Comparison of ENCODE assay signal across 14 mouse cellular contexts in genomic region chr11:103033030-103033429, GRCm38 (mm10). TPM values are rescaled to one million over a fixed set of nuclear protein-coding genes. Genes with fewer than 3 reads are reported as not detected.
DNase-seq lines count a peak whose midpoint lies in the region; ATAC-seq and TF ChIP-seq lines count a peak whose summit lies in the region.
"Had no signal": no experiment of that assay in that cellular context is flagged by ENCODE, and none has a peak within 500 bp of the region (broad histone marks: within the 10 kb centered on the region; RNA-seq: fewer than 3 reads in every experiment).

No protein-coding gene starts in this region.

- intact Hi-C loops in left cerebral cortex, postnatal 36 days (cut with DNase I), result no loop called here

- H3K4me2 ChIP-seq in forebrain, embryonic 14.5 days (ENCODE audit: low read length), result no peak overlapping the region
- H3K4me2 ChIP-seq: forebrain, embryonic 12.5 days; intestine, embryonic 15.5 days; stomach, embryonic 15.5 days had no signal

- no peaks in the 10 kb centered on the region for H3K36me3 ChIP-seq in kidney, adult 2 months (ENCODE audit: control insufficient read depth, insufficient read depth, low read length)
- H3K36me3 ChIP-seq in testis, adult 2 months (ENCODE audit: control insufficient read depth, insufficient read depth, low read length), result no peaks in the 10 kb centered on the region
- peaks cover 12% of the 10 kb centered on the region; the same call in 1 of the 2 replicates for H3K36me3 ChIP-seq in forebrain, embryonic 14.5 days (ENCODE audit: control insufficient read depth, insufficient read depth, low read length)
- H3K36me3 ChIP-seq: intestine, embryonic 15.5 days; stomach, embryonic 15.5 days had no signal

- H3K4me3 ChIP-seq in kidney, adult 2 months (ENCODE audit: insufficient read depth, low read depth, low read length), result no peak overlapping the region
- no peak overlapping the region for H3K4me3 ChIP-seq in testis, adult 2 months (ENCODE audit: control insufficient read depth, low read depth, low read length)
- no peak overlapping the region for H3K4me3 ChIP-seq in forebrain, embryonic 14.5 days (ENCODE audit: low read depth, low read length)
- H3K4me3 ChIP-seq: embryonic facial prominence, embryonic 10.5 days; forebrain, embryonic 12.5 days; intestine, embryonic 15.5 days; stomach, embryonic 15.5 days had no signal

- TF ChIP-seq CTCF in kidney, adult 2 months (conservative IDR thresholded peaks at IDR 0.05; ENCODE audit: insufficient read depth, insufficient read length, low read depth, low read length), result no peak
- no peak for TF ChIP-seq CTCF in testis, adult 2 months (IDR thresholded peaks at IDR 0.05; ENCODE audit: control insufficient read depth, insufficient read depth, insufficient replicate concordance, low read depth, low read length)

- H3K4me1 ChIP-seq in kidney, adult 2 months (ENCODE audit: control insufficient read depth, insufficient read depth, low read length), result peaks cover 12% of the 10 kb centered on the region; the same call in 1 of the 2 replicates
- H3K4me1 ChIP-seq in testis, adult 2 months (ENCODE audit: control insufficient read depth, insufficient read depth, low read length), result no peaks in the 10 kb centered on the region; the same call in 1 of the 2 replicates
- peaks cover 6% of the 10 kb centered on the region for H3K4me1 ChIP-seq in forebrain, embryonic 14.5 days (ENCODE audit: control insufficient read depth, insufficient read depth, low read length)

- H3K9ac ChIP-seq in forebrain, embryonic 14.5 days (ENCODE audit: low read length), result no peak overlapping the region
- H3K9ac ChIP-seq: forebrain, embryonic 12.5 days; intestine, embryonic 15.5 days; liver, embryonic 14.5 days; stomach, embryonic 15.5 days had no signal

- no peak for ATAC-seq in forebrain, embryonic 14.5 days
- ATAC-seq: intestine, embryonic 15.5 days had no signal

- no peaks in the 10 kb centered on the region for H3K9me3 ChIP-seq in forebrain, embryonic 14.5 days (replicated peaks; ENCODE audit: control insufficient read depth, low read length)
- H3K9me3 ChIP-seq: embryonic facial prominence, embryonic 10.5 days; forebrain, embryonic 12.5 days; intestine, embryonic 15.5 days; stomach, embryonic 15.5 days had no signal

- no peak overlapping the region for H3K27ac ChIP-seq in kidney, adult 2 months (ENCODE audit: insufficient read depth, low read depth, low read length)
- peak overlapping the region; percentile 6; the same call in 1 of the 2 replicates for H3K27ac ChIP-seq in testis, adult 2 months (ENCODE audit: control insufficient read depth, insufficient read depth, low read depth, low read length)
- no peak overlapping the region for H3K27ac ChIP-seq in forebrain, embryonic 14.5 days (ENCODE audit: low read depth, low read length)
- H3K27ac ChIP-seq: embryonic facial prominence, embryonic 10.5 days; forebrain, embryonic 12.5 days; intestine, embryonic 15.5 days; liver, embryonic 14.5 days; stomach, embryonic 15.5 days had no signal

- TF ChIP-seq POLR2A in kidney, adult 2 months (IDR thresholded peaks at IDR 0.05; ENCODE audit: low read depth, low read length), result no peak
- no peak for TF ChIP-seq POLR2A in testis, adult 2 months (IDR thresholded peaks at IDR 0.05; ENCODE audit: control insufficient read depth, low read depth, low read length)

- peak; percentile 32 for DNase-seq in kidney, adult 2 months
- DNase-seq in kidney, postnatal 14 days, result no peak
- no peak for DNase-seq in testis, postnatal 10 days (ENCODE audit: low spot score)
- DNase-seq in left cerebral cortex, postnatal 36 days (ENCODE audit: low spot score in 2 of 2), result peak; percentile 54 to 64
- no peak for DNase-seq in forebrain, embryonic 14.5 days (ENCODE audit: low spot score)
- no peak for DNase-seq in ovary, postnatal 14 days (ENCODE audit: low spot score)
- DNase-seq: cerebellum, adult 9-10 months; heart, adult 11 months had no signal

- no peaks in the 10 kb centered on the region for H3K27me3 ChIP-seq in kidney, adult 2 months (replicated peaks; ENCODE audit: control insufficient read depth, insufficient read depth, low read length)
- no peaks in the 10 kb centered on the region for H3K27me3 ChIP-seq in testis, adult 2 months (ENCODE audit: control insufficient read depth, insufficient read depth, low read length)
- no peaks in the 10 kb centered on the region for H3K27me3 ChIP-seq in forebrain, embryonic 14.5 days (replicated peaks; ENCODE audit: control insufficient read depth, insufficient read depth, low read length)
- H3K27me3 ChIP-seq: forebrain, embryonic 12.5 days; intestine, embryonic 15.5 days; stomach, embryonic 15.5 days had no signal

- 61% methylated on average over 3 of the region's 3 CpGs for WGBS in kidney, adult 2 months
- 96% methylated on average over 3 of the region's 3 CpGs for WGBS in forebrain, embryonic 14.5 days

RNA-seq across cellular contexts. Expression of gene Dcakd, which starts 4.9 kb away (rescaled TPM):
- polyA plus RNA-seq in kidney, adult 2 months (2012; rRNA removed), result 49.5 and 51.3 TPM in 2 replicates
- 24.0 and 26.8 TPM in 2 replicates for polyA plus RNA-seq in testis, adult 2 months (2012; rRNA removed)
- 10 to 100 TPM; 49.7 to 55.1 TPM for total RNA-seq in left cerebral cortex, postnatal 36 days (2021)
- 207 and 220 TPM in 2 replicates for polyA plus RNA-seq in forebrain, embryonic 14.5 days (2014; fragmentation: Nextera tagmentation; extraction: Ambion mirVana)

RNA-seq across cellular contexts. Expression of gene Nmt1, which starts 5.0 kb away (rescaled TPM):
- 45.3 and 49.7 TPM in 2 replicates for polyA plus RNA-seq in kidney, adult 2 months (2012; rRNA removed)
- 97.3 and 100 TPM in 2 replicates for polyA plus RNA-seq in testis, adult 2 months (2012; rRNA removed)
- 100 to 1,000 TPM; 126 to 127 TPM for total RNA-seq in left cerebral cortex, postnatal 36 days (2021)
- polyA plus RNA-seq in forebrain, embryonic 14.5 days (2014; fragmentation: Nextera tagmentation; extraction: Ambion mirVana), result 37.0 and 43.8 TPM in 2 replicates

Comparison
In these comparisons a context has a peak if more than half of its experiments do, and no peak if none do; other contexts are left out.
1. DNase-seq: peak in kidney, adult 2 months (single experiment) and left cerebral cortex, postnatal 36 days (2 of 2); none in kidney, postnatal 14 days (single experiment), testis, postnatal 10 days (single experiment), forebrain, embryonic 14.5 days (single experiment) and ovary, postnatal 14 days (single experiment).